Mouse (Mus musculus) limb, embryonic 14.5 days (tissue): ENCODE data around the gene Med27. TPM values are rescaled to one million over a fixed set of nuclear protein-coding genes. Genes with fewer than 3 reads are reported as not detected.

ENCODE experiments used
- ATAC-seq: fragments of 200-750 bp; cut with Nextera tagmentation; 2 replicates; pipeline ENCODE4 v1.8.0; 2017; ENCODE audit warnings: low read depth, moderate number of reproducible peaks, moderate TSS enrichment; ENCODE audit not compliant: low FRiP score
- DNase-seq: peaks from one replicate; pipeline ENCODE4 v3.0.0-alpha.2; 2015; ENCODE audit warnings: low spot score
- H3K27ac ChIP-seq: fragments of 300-500 bp; sonication (generic); replicated peaks from 2 replicates; pipeline ENCODE4 v1.5.1; 2014; ENCODE audit warnings: low read depth, mild to moderate bottlenecking, low read length, moderate library complexity, mixed read lengths
- H3K27me3 ChIP-seq: fragments of 300-500 bp; sonication (generic); 2 replicates; pipeline ENCODE4 v1.6.1; 2014; ENCODE audit warnings: low read length, mixed read lengths; ENCODE audit not compliant: control insufficient read depth, insufficient read depth
- H3K36me3 ChIP-seq: fragments of 300-500 bp; sonication (generic); 2 replicates; pipeline ENCODE4 v1.6.1; 2014; ENCODE audit warnings: mild to moderate bottlenecking, low read length, moderate library complexity, mixed read lengths; ENCODE audit not compliant: control insufficient read depth, insufficient read depth
- H3K4me1 ChIP-seq: fragments of 300-500 bp; sonication (generic); 2 replicates; pipeline ENCODE4 v1.6.1; 2014; ENCODE audit warnings: antibody characterized with exemption, low read length, mixed read lengths; ENCODE audit not compliant: control insufficient read depth, insufficient read depth
- H3K4me2 ChIP-seq: fragments of 300-500 bp; sonication (generic); replicated peaks from 2 replicates; pipeline ENCODE4 v1.6.1; 2014; ENCODE audit warnings: low read depth, mild to moderate bottlenecking, low read length, moderate library complexity; ENCODE audit not compliant: severe bottlenecking
- H3K4me3 ChIP-seq: fragments of 300-500 bp; sonication (generic); replicated peaks from 2 replicates; pipeline ENCODE4 v1.5.1; 2014; ENCODE audit warnings: low read length
- H3K9ac ChIP-seq: fragments of 300-500 bp; sonication (generic); 2 replicates; pipeline ENCODE4 v1.6.1; 2014; ENCODE audit warnings: mild to moderate bottlenecking, low read depth, low read length, moderate library complexity; ENCODE audit not compliant: severe bottlenecking
- H3K9me3 ChIP-seq: fragments of 300-500 bp; sonication (generic); 2 replicates; pipeline ENCODE4 v1.6.1; 2016; ENCODE audit warnings: low read length; ENCODE audit not compliant: control insufficient read depth
- POLR2A ChIP-seq: fragments of 200-500 bp; IDR thresholded peaks from 2 replicates; pipeline ENCODE4 v1.8.0; 2012; ENCODE audit warnings: inconsistent platforms, mild to moderate bottlenecking, moderate library complexity, borderline replicate concordance; ENCODE audit not compliant: insufficient read depth, insufficient read length; ENCODE audit errors: extremely low read depth
- WGBS: fragments of 180-500 bp; shearing (Covaris S2); extraction: QIAGEN DNeasy Blood & Tissue Kit; methylation state at CpG from one replicate; pipeline ENCODE4 v1.1.7; 2014; 5-methylcytosine and 5-hydroxymethylcytosine counted together
- polyA plus RNA-seq, 2 experiments: library from polyadenylated mRNA; depleted of rRNA in 1 of 2; stranded (reverse) in 1 of 2; unstranded in 1 of 2; fragments of >200 nt; fragmentation: Nextera tagmentation in 1 of 2; extraction: Ambion mirVana in 1 of 2; gene quantifications; 2 replicates each; pipeline versions ENCODE4 v1.2.1 to v1.2.3; 2012 to 2014

Med27 gene
- polyA plus RNA-seq, 2 experiments = 45.6 to 49.4 TPM

GRCm38 (mm10) chr2:29358696-29359375 is 12.2 kb downstream of the Med27 start:
- Histone ChIP-seq H3K4me2 (no peak overlapping the region), H3K27ac (no peak overlapping the region), H3K36me3 (peaks cover 5% of the 10 kb centered on the region; the same call in 1 of the 2 replicates), H3K27me3 (no peaks in the 10 kb centered on the region), H3K9me3 (no peaks in the 10 kb centered on the region), H3K4me3 (no peak overlapping the region), H3K9ac (no peak overlapping the region), H3K4me1 (no peaks in the 10 kb centered on the region)
- TF ChIP-seq POLR2A = no peak
- WGBS = 43% methylated on average over 9 of the region's 9 CpGs
- no peak for ATAC-seq
- DNase-seq = no peak

DNA sequence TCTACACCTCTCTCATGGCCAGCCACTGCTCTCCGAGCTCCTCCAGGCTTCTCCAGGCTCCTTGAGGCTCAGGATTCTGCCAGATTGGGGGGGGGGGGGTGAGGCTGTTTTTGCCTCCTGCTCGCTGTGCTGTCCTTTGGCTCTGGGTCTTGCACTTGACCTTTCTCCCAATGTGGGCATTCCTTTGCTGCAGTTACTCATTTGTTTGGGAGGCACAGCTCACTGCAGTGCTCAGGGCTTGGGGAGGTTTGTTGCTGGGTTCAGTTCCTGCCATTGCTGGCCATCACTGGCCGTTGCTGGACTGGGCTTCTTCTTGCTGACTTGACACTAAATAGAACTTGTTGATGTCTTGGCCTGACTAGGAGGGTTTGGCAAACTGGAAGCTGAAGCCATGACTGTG is 14.3 kb downstream of the Med27 start:
- ATAC-seq = no peak

GRCm38 (mm10) chr2:29365000-29365695 is 18.5 kb downstream of the Med27 start:
- H3K27me3 ChIP-seq = no peaks in the 10 kb centered on the region
- WGBS = 81% methylated on average over 8 of the region's 8 CpGs
- no peak overlapping the region for H3K9ac ChIP-seq
- H3K36me3 ChIP-seq = peaks cover 3% of the 10 kb centered on the region; the same call in 1 of the 2 replicates
- H3K4me1 ChIP-seq = no peaks in the 10 kb centered on the region
- no peak overlapping the region for H3K4me2 ChIP-seq
- ATAC-seq = no peak
- H3K4me3 ChIP-seq = no peak overlapping the region
- no peaks in the 10 kb centered on the region for H3K9me3 ChIP-seq
- no peak for DNase-seq
- no peak overlapping the region for H3K27ac ChIP-seq
- no peak for TF ChIP-seq POLR2A

More for the DNA sequence above, 14.3 kb downstream of the Med27 start:
- TF ChIP-seq POLR2A = no peak
- H3K4me3 ChIP-seq = no peak overlapping the region
- peaks cover 3% of the 10 kb centered on the region; the same call in 1 of the 2 replicates for H3K36me3 ChIP-seq
- H3K4me1 ChIP-seq = no peaks in the 10 kb centered on the region
- no peak for DNase-seq
- no peak overlapping the region for H3K9ac ChIP-seq
- H3K4me2 ChIP-seq = no peak overlapping the region
- H3K27me3 ChIP-seq = no peaks in the 10 kb centered on the region
- 79% methylated on average over 3 of the region's 3 CpGs for WGBS
- no peak overlapping the region for H3K27ac ChIP-seq
- no peaks in the 10 kb centered on the region for H3K9me3 ChIP-seq

DNA sequence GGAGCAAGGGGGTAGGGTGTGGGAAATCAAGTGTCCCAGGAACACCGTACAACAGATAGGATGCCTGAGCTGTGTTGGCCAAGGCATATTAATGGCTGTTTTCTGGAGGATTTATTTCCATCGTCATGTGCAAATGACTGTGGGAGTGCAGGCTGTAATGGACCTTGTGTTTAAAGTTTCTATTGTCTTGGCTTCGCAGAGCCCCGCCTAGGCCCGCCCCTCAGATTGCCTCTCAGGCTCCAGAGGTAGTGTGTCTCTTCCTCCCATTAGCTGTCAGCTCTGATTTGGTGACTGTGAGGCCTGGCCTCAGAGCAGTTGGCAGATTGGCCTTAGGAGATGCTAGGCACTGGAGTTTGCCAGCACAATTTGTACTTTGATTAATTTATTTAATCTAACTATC is 22.1 kb downstream of the Med27 start:
- Histone ChIP-seq H3K4me3 (no peak overlapping the region), H3K4me2 (no peak overlapping the region), H3K36me3 (no peaks in the 10 kb centered on the region), H3K27me3 (no peaks in the 10 kb centered on the region), H3K4me1 (no peaks in the 10 kb centered on the region), H3K9me3 (no peaks in the 10 kb centered on the region), H3K27ac (no peak overlapping the region), H3K9ac (no peak overlapping the region)
- no peak for TF ChIP-seq POLR2A
- DNase-seq (no peak), ATAC-seq (no peak)
- WGBS = 64% methylated on average over 5 of the region's 5 CpGs

DNA sequence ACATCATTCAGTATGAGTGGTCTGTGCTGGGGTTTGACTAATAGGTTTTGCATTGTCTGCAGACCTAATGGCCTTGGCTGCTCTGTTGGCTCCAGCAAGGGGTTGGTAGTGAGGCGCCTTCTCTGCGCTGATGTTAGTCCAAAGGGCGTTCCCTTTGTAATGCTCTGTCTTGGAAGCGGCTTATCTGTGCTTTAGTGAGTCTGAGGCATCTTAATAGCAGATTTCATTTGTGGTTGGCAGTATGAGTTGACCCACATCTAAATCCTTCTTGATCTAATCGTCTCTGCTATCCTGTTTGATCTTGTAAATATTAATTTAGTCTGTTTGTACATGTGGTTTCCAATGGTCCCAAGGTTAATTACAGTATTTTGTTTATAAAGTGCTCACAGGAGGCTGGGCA is 25.6 kb downstream of the Med27 start:
- DNase-seq (no peak), ATAC-seq (no peak)
- WGBS = 89% methylated on average over 5 of the region's 5 CpGs
- Histone ChIP-seq H3K9ac (no peak overlapping the region), H3K27me3 (no peaks in the 10 kb centered on the region), H3K4me3 (no peak overlapping the region), H3K4me1 (no peaks in the 10 kb centered on the region), H3K9me3 (no peaks in the 10 kb centered on the region), H3K27ac (no peak overlapping the region), H3K36me3 (no peaks in the 10 kb centered on the region), H3K4me2 (no peak overlapping the region)
- TF ChIP-seq POLR2A = no peak
